Mouse (Mus musculus) gonadal fat pad, adult 2 months (tissue): ENCODE results near the gene Dpm2. TPM values are rescaled to one million over a fixed set of nuclear protein-coding genes. Genes with fewer than 3 reads are reported as not detected.

Experiments used
- DNase-seq: peaks from one replicate; pipeline ENCODE4 v3.0.0-alpha.2; 2012; ENCODE audit warnings: low read depth
- polyA plus RNA-seq: library from polyadenylated mRNA; depleted of rRNA; stranded (reverse); fragments of >200 nt; gene quantifications from 2 replicates; pipeline ENCODE4 v1.2.3, GENCODE M21; 2012

Gene Dpm2
- polyA plus RNA-seq, 1 experiment = 191 TPM

DNA sequence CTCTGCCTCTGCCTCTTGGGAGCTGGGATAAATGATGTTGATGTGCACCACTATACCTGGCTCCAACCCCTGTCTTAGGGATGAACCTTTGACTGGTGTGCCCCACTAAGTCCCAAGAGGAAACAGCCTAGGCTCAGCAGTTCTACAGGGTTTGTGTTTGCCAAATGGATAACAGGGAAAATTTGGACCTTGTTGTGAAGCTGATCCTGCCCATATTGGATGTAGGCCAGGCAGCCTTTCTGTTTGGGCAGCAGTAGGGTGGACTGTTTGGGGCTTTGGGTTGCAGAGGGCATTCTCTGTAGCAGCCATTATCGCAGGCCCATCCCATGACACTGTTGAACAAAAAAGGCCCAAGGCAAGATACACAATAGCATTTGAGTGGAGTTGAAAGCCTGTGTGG lies 23.7 kb upstream of the Dpm2 start:
- DNase-seq = no peak

- DNase-seq = no peak
These were observed 23.3 kb upstream of the Dpm2 start for GRCm38 (mm10) chr2:32547380-32547779.

DNA sequence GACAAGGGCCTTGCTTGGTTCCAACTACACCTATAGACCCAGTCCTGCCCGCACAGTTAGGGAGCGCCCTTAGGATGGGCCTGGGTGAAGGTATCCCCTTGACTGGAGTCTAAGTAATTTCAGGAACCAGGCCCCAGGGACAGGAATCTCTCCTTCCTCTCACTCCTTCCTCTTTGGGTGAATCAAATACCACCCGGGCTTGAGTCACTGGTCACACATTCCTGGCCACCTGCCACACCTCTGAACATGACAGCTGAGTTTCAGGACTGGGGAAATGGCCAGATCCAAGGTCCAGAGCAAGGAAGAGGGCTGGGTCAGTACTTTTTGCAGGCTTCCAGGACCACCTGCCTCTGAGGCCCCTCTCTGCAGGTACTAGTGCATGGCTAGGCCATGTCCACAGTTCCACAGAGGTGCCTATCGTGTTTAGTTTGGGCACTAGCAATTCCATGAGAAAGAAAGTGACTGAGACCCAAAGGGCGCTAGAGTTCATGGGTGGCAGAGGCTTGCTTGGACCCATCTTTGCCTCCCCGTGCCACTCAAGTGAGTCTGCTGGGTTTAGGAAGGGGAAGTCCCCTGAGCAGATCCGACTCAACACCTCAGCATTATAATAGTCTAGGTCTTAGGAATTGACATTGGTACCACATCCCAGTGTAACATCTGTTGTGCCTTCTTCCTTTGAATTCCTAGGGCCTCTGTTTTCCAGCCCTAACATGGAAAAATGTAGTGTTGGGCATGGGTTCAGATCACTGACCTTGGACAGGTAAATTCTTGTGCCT lies 22.5 kb upstream of the Dpm2 start:
- no peak for DNase-seq

DNA sequence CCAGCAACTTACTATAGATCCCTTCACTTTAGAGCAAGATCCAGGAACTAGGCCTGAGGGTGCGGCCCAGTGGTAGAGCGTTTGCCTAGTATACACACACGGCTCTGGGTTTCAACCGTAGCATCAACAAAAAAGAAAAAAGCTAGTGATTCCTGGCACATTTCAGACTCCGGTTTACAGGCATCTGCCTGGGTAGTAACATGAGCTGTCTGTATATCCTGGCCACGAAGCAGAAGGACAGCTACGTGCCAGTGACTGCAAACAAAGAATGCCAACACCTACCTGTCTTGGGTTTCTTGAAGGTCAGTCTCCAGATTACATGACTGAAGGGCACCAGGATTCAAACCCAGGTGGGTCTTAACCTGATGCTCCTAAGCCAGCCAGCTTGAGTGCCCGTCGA lies 21.5 kb upstream of the Dpm2 start:
- DNase-seq = no peak

DNA sequence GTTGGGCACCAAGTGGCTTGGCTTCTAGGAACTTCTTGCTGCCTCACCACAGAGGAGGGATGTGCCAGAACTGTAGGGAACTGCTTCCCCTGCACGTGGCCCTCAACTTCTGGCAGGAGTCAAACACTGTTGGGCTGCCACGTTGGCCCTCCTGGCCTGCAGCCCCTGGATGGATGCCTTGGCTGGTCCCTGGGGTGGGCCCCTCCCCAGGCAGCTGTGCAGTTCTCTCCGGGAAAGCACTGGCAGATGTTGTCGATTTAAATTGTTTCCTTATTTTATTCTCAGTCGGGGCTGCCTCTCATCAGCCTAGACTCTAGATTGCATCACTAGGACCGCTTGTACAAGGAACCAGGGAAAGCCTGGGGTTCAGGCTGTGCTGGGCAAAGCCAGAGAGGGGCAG lies 20.9 kb upstream of the Dpm2 start:
- no peak for DNase-seq

DNA sequence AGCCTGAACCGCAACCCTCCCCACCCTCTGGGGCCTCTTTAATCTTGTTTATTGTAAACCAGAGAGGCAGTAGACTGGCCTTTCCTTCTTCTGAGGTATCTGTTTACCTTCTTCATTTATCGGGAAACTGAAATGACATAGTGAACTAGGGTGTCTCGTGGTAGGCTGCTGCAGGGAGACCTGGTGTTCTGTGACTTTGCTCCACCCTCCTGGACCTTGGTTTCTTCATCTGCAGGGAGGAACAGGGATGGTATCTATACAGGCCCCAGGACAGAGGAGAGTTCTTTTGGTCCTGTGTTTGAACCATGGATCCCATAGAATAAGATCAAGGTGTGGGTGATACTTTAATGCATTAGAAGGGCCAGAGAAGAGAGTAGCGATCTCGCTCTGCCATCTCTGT lies 19.4 kb upstream of the Dpm2 start:
- DNase-seq = no peak

DNA sequence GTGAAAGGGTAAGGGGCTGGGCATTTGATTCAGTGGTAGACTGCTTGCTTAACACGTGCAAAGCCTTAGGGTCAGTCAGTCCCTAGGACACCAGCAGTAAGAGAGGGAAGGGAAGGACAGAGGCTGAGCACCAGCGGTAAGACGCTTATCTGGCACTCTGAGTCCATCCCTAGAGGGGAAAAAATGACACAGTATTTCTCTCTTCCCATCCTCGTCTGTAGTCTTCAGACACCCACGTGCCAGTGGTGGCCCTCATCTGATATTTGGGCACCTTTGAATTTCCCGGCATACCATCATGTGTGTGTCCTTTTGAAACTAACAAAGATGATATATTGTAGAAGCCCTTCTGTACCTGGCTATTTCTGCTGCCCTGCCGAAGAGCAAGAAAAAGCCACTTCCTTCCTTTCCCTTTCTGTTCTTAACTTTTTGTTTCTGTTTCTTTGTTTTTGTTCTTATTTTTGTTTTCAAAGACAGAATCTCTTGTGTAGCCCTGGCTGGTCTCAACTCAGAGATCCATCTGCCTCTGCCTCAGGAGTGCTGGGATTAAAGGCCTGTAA lies 17.0 kb upstream of the Dpm2 start:
- no peak for DNase-seq

- no peak for DNase-seq
These were observed 15.2 kb upstream of the Dpm2 start for GRCm38 (mm10) chr2:32555484-32555883.

- DNase-seq = no peak
These were observed 14.6 kb upstream of the Dpm2 start for GRCm38 (mm10) chr2:32556019-32556418.

GRCm38 (mm10) chr2:32559570-32559969 lies 11.1 kb upstream of the Dpm2 start:
- no peak for DNase-seq

DNA sequence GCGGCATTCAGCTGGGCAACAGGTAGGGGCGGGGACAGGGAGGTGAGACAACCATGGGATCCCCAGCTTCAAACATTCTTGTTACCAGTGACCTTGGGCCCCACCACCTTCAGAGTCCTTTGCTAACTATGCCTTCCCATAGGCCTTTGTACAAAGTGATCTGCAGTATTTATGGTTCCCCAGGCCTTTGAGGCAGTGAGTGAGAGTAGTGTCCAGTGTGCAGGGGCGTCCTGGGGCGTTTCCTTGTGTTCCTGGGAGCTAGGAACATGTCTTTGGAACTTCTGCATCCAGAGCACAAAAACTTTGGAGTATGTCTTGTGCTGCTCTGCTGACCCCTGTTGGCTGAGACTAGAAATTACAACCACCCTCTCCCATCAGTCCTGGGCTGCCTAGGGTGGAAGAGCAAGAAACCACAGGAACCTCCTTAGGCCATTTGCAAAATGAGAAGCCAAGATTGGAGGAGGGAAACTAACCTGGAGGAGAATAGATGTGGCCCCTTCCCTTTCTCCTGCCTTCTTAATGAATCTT lies 4.1 kb upstream of the Dpm2 start:
- no peak for DNase-seq

DNA sequence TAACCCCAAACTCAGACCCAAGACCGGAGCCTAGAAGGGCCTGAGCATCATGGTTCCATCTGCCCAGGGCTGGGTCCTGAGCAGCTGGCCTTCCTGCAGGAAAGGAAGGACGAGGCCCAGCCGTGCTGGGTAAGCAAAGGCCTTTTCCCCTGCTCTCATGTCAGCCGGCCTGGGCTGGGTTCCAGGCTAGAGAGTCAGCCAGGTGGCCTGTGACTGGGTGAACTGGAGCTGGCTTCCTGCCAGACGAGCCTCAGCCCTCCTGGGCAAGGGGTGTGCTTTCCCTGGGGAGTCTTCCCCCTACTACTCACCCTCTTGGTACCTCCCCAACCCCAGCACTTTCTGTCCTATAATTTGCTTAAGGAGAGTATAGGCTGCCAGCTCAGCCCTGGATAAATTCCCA lies 2.5 kb upstream of the Dpm2 start:
- DNase-seq = no peak

- no peak for DNase-seq
These were observed 1.7 kb upstream of the Dpm2 start for GRCm38 (mm10) chr2:32568941-32569340.

- DNase-seq = no peak
These were observed 1.5 kb downstream of the Dpm2 start for GRCm38 (mm10) chr2:32572196-32572595.

GRCm38 (mm10) chr2:32574497-32574896 lies 3.8 kb downstream of the Dpm2 start, which contains the start of gene Pip5kl1:
TSS of gene Pip5kl1 (plus strand) at chr2:32574797.
- no peak for DNase-seq

DNA sequence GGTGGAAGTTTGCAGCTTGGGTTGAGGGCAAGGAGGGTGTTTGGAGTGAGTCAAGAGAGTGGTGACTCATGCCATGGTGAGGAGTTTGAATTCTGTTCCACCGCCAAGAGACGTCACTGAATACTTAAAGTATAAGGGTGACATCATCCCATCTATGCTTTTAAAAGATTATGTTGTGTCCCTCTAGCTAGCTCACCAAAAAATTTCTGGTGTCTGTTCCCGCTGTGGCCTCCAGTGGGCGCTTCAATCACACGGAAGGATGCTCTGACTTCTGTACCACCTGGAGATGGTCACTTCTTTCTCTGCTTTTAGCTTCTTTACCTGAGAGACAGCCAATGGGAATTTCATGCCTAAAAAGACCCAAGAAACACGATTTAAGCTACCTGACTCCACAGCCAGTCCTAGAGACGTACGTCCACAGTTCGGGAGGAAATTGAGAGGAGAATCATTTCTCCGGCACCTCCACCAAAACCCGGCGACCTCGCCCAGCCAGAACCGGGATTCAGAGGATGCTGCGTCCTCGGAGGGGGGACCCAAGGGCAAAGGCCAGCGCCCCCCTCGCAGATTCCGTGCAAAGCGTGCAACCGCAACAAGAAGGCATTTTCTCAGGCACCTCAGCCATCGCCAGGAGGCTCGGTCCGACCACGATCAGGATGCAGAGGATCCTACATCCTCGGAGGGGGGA lies 4.4 kb downstream of the Dpm2 start:
- no peak for DNase-seq

- DNase-seq = no peak
These were observed 5.0 kb downstream of the Dpm2 start, which contains the start of gene 9430097D07Rik for GRCm38 (mm10) chr2:32575586-32576160. TSS of gene 9430097D07Rik (minus strand) at chr2:32575684.

GRCm38 (mm10) chr2:32576532-32576931 lies 5.9 kb downstream of the Dpm2 start:
- DNase-seq = no peak

DNA sequence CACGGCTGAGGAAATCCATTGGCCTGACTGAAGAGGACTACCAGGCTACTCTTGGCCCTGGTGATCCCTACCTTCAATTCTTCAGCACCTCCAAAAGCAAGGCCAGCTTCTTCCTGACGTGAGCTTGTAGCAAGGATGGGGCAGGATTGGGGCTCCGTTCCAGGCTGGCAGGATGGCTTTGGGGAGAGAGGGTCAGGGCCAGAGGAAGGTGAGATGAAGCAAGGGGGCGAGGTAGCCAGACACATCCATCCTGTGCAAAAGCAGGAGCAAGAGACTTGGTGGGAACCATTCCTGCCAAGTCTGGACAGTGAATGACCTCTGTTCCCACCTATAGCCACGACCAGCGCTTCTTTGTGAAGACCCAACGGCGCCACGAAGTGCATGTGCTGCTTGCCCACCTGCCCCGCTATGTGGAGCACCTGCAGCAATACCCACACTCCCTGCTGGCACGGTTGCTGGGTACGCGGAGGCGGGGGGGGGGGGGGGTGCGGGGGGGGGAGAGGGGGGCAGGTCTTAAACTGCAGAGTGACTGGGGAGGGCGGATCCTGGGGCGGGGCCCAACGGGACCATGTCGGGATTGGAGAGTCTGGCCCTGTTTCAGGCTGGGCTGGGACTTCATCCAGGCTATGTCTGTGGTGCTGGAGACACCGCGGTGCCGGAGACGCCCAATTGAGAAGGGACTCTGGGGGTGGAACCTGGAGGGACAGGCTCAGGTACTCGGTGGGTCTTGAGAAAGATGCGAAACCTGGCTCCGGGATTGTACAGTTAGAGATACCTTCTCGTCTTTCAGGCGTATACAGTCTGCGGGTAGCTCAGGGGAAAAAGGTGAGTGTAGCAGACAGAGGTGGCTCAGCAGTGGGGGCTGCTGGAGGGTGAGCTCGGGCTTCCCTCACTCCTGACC lies 7.7 kb downstream of the Dpm2 start:
- no peak for DNase-seq

GRCm38 (mm10) chr2:32581450-32582095 lies 10.9 kb downstream of the Dpm2 start:
- no peak for DNase-seq
